Mouse (Mus musculus) hindlimb bud, embryonic 11.5 days (tissue): ENCODE results near the gene Cldn15.
"Not testable (repeated sequence)": the region's sequence is repeated elsewhere in the genome, so short reads cannot be mapped to it uniquely, and the experiment has no call there.

Experiments
- DNase-seq: peaks from one replicate; pipeline ENCODE4 v3.0.0-alpha.2; 2012; ENCODE audit warnings: low read depth, low spot score; ENCODE audit errors: extremely low spot score

The Cldn15 gene

GRCm38 (mm10) chr5:136966331-136966730, at the start of gene Cldn15:
Cldn15 (plus strand) TSS chr5:136966616.
- DNase-seq, result no peak

GRCm38 (mm10) chr5:136917613-136918242, 48.7 kb upstream of the Cldn15 start:
- no peak for DNase-seq

GRCm38 (mm10) chr5:136918655-136919472, 47.6 kb upstream of the Cldn15 start:
- DNase-seq, result peak; percentile 81

GRCm38 (mm10) chr5:136919546-136920301, 46.7 kb upstream of the Cldn15 start:
- no peak for DNase-seq

- no peak for DNase-seq
Observed at GRCm38 (mm10) chr5:136922830-136923229, 43.6 kb upstream of the Cldn15 start.

GRCm38 (mm10) chr5:136923751-136924478, 42.5 kb upstream of the Cldn15 start:
- no peak for DNase-seq

GRCm38 (mm10) chr5:136929073-136929472, 37.3 kb upstream of the Cldn15 start:
- DNase-seq, result peak; percentile 88

GRCm38 (mm10) chr5:136931896-136932295, 34.5 kb upstream of the Cldn15 start:
- no peak for DNase-seq

- DNase-seq, result no peak
Observed at GRCm38 (mm10) chr5:136932956-136933355, 33.5 kb upstream of the Cldn15 start.

GRCm38 (mm10) chr5:136933930-136934329, 32.5 kb upstream of the Cldn15 start:
- no peak for DNase-seq

- DNase-seq, result no peak
Observed at GRCm38 (mm10) chr5:136935905-136936695, 30.3 kb upstream of the Cldn15 start.

GRCm38 (mm10) chr5:136936750-136937149, 29.7 kb upstream of the Cldn15 start:
- no peak for DNase-seq

GRCm38 (mm10) chr5:136937621-136938020, 28.8 kb upstream of the Cldn15 start:
- no peak for DNase-seq

GRCm38 (mm10) chr5:136939284-136939683, 27.1 kb upstream of the Cldn15 start:
- DNase-seq, result no peak

- DNase-seq, result not testable (repeated sequence)
Observed at GRCm38 (mm10) chr5:136940029-136940428, 26.4 kb upstream of the Cldn15 start.

- no peak for DNase-seq
Observed at GRCm38 (mm10) chr5:136940845-136941560, 25.4 kb upstream of the Cldn15 start.

- DNase-seq, result no peak
Observed at GRCm38 (mm10) chr5:136942781-136943180, 23.6 kb upstream of the Cldn15 start.

- DNase-seq, result no peak
Observed at GRCm38 (mm10) chr5:136943382-136943781, 23.0 kb upstream of the Cldn15 start.

- no peak for DNase-seq
Observed at GRCm38 (mm10) chr5:136945084-136945483, 21.3 kb upstream of the Cldn15 start.
